Mouse (Mus musculus): ENCODE data around the gene Coq2.
A peak's percentile ranks its signal among the peaks of the same experiment; 100 is the strongest.

Coq2 gene

GRCm38 (mm10) chr5:100674711-100675376 is at the start of gene Coq2:
Gene Coq2 (minus strand): TSS chr5:100675140.
- DNase-seq (ENCODE audit: low spot score), result peak; percentile 74

DNA sequence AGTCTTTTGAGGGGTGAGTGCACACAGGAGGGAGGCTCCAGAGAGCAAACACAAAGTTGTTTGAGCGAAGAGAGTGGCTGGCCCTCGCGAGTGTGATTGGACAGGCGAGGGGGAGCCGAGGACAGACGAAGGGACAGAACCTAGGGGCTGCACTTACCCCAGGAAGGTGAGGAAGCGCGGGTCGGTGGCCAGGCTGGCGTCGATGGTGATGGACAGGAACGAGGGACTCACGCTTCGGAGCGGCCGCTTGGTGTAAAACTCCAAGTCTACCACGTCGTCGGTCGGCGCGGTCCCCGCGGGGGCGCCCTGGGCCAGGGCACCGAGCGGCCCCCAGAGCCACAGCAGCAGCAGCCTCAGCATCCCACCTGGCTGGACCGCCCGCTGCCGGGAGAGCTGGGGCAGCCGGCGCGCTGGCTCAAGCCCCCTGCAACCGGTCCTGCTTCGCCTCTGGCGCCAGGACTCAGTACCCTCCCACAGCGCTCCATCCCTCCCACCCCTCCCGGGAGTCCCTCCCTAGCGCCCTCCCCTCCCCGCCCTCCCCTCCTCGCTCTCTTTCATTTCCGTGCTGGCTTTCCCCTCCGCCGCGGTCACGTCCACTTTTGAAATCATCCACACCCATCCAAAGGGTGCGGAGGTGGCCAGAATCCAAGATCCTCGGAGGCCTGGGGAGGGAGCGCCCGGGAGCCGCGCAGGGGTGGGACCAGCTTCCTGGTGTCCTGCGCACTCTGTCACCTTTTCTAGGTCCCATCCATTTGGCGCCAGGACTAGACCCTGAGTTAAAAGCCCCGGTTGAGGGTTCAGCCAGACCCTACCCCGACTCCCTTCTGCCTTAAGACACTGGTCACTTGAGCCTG is 44.5 kb upstream of the Coq2 start, which contains the start of gene Hpse:
TSS of gene Hpse (minus strand) at position 482 of the 854 bp plus-strand sequence.
- DNase-seq (ENCODE audit: low spot score), result peak; percentile 25

DNA sequence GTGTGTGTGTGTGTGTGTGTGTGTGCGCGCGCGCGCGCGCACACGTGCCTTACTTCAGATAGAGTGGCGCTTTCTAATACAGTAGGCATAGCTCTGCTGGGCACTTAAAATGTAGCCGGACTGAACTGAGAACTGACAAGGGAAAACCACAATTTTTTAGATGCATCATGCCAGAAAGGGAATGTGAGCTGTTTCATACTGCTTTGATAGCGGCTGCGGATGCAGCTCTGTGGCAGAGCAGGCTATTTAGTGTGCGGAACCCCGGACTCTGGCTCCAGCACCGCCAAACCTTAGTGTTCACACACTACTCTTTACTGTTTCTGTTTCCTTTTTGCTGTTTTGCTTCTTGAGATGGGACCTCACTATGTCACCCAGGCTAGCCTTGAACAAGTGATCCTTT is 41.8 kb upstream of the Coq2 start:
- DNase-seq (ENCODE audit: low spot score), result no peak

GRCm38 (mm10) chr5:100711219-100711618 is 36.3 kb upstream of the Coq2 start:
- no peak for DNase-seq (ENCODE audit: low spot score)

DNA sequence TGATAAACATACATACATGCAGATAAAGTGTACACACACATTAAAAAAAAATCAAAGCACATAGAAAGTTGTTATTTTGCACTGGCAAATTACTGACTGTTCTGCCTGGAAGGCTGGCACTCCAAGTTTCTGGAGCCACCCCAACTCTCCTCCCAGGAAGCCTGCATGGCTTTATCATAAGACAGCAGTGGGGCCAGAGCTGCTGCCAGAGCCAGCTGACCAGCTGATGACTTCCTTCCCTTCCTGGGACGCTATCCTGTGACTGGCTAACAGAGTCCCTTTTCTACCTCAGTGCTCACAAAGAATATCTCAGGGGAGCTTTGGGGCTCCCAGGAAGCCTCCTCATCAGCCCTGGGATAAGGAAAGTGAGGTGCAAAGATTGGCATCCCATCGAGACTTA is 35.1 kb upstream of the Coq2 start:
- DNase-seq (ENCODE audit: low spot score), result no peak

- DNase-seq (ENCODE audit: low spot score), result no peak
Measured at GRCm38 (mm10) chr5:100709035-100709434, 34.1 kb upstream of the Coq2 start.

DNA sequence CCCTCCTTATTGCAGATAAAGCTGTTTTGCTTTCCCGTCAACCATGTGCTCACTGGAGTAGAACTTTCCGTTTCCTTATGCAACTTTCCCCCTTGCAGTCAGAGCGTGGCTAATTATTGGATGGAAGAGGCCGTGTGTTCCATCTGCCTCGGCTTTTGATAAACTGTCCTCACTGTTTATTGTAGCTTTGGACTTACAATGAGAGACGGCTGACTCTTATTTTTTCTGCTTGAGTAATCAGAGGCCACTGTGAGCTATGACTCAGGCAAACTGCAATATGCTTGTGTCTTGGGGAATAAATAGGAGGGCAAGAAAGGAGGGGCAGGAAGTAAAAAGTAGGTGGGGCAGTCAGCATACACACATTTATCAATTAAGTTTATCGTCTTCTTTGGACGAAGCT is 31.7 kb upstream of the Coq2 start:
- DNase-seq (ENCODE audit: low spot score), result no peak

DNA sequence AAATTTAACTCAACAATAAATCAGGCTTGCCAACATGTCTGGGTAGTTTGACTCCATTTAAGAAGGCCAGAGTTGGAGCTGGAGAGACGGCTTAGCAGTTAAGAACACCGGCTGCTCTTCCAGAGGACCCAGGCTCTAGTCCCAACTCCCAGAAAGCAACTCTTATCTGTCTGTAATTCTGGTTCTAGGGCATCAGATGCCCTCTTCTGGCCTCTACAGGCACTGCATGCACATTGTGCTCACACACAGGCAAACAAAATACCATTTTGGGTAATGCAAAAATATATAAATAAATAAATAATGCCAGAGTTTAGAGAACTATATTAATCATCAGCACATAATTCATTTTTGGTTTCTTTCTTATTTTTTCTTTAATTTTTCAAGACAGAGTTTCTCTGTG is 29.3 kb upstream of the Coq2 start:
- DNase-seq (ENCODE audit: low spot score), result no peak

DNA sequence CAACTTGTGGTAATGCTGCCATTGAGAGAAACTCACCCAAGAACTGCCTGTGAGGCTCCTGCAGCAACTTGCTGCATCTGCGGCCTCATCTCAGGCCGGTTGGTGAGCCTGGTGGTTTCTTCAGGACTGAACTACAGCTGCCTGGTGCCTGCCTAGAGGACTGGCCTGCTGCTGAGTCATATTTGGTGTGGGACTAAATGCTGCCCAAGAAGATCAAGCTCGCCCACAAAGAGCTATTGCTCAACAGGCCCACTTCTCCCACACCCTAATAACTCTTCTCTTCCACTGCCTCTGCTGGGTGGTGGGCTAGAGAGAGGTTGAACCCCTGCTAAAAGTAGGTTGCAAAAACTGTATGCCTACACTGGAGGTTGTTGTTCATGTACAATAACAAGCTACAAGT is 27.4 kb upstream of the Coq2 start:
- DNase-seq (ENCODE audit: low spot score), result no peak

DNA sequence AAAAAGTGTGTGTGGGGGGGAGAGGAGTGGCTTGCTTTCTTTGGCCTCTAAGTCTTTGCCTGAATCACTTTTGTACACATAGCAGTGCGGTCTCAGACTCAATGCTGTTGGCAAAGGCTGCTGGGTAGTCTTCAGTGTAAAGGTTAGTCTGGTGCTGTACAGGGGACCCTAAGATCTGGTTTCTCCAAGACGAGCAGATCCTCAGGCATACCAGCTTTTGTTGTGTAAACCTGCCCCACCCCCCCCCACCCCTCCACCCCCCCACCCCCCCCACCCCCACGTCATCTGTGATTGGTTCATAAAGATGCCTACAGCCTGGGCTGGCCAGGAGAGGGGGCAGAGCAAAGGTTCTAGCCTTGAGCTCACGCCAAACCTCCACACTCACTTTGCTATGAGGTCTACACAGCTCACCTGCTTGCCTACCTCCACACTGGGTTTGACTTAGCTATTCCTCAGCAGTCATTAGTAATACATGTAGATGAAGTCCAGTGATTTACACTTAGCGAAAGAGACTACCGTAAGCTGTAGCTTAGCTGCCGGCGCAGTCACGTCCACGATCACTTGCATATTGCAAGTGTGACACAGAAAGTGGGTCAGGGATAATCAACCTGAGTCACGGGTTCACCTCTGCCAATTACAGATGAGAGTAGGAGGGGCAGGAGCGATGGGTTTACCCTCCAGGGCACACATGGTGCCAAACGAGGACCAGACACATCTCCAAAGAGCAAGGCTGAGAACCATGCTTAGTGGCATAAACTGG is 26.1 kb upstream of the Coq2 start:
- DNase-seq (ENCODE audit: low spot score), result no peak

DNA sequence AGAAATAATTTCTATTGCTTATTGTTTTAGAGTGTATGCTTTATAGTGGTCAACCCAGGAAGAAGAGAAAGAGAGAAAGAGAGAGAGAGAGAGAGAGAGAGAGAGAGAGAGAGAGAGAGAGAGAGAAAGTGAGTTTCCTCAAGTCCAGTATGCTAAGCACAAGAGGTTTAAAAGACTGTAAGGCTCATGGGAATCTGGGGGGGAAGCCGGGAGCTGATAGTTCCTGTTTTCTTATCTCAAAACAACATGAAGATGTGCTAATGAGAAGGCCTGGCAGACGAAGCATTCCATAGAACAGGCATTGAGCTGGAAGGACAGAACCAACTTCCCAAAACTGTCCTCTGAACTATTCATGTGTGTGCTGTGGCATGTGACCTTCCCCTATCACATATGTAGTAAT is 22.9 kb upstream of the Coq2 start:
- no peak for DNase-seq (ENCODE audit: low spot score)

DNA sequence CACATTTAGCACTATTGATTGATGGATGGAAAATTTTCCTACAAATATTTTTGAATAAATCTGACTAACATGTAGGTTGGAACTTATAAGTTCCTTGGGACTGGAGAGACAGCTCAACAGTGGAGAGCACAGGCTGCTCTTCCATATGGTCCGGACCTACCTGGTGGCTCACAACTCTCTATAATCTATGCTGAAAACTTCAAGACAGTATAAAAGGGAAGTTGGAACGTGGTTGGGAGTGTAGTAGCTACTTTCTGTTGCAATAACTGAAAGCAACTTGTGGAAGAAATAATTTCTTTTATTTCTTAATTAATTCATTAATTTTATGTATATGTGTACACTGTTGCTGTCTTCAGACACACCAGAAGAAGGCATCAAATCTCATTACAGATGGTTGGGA is 22.5 kb upstream of the Coq2 start:
- DNase-seq (ENCODE audit: low spot score), result no peak

DNA sequence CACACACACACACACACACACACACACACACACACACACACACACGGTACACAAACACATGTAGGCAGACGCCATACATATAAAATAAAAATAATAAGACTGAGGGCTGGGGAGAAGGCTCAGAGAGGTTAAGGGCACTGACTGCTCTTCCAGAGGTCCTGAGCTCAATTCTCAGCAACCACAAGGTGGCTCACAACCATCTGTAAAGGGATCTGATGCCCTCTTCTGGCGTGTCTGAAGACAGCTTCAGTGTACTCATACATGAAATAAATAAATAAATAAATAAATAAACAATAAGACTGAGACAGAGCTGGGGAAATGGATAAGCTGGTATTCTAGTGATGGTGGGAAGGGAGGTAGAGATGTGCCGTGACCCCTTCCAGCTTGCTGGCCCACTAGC is 10.7 kb upstream of the Coq2 start:
- no peak for DNase-seq (ENCODE audit: low spot score)

DNA sequence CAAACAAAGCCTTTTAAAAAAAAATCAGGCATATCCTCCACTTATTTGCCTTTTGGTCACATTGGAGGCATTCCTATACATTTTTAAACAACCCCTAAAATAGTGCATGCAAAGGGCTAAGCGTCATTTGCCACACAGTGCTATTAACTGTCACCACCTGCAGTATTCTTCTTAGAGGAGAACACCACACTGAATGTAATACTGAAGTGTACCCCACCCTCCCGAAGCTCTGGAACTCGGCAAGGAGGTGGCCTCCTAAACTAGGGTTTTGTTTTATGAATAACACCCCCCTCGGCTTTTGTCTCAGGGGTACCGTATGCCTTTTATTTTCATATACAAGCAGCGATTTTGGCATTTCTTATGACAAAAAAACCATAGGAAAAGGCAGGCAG is 5.6 kb upstream of the Coq2 start:
- no peak for DNase-seq (ENCODE audit: low spot score)

GRCm38 (mm10) chr5:100679911-100680541 is 5.1 kb upstream of the Coq2 start:
- no peak for DNase-seq (ENCODE audit: low spot score)

DNA sequence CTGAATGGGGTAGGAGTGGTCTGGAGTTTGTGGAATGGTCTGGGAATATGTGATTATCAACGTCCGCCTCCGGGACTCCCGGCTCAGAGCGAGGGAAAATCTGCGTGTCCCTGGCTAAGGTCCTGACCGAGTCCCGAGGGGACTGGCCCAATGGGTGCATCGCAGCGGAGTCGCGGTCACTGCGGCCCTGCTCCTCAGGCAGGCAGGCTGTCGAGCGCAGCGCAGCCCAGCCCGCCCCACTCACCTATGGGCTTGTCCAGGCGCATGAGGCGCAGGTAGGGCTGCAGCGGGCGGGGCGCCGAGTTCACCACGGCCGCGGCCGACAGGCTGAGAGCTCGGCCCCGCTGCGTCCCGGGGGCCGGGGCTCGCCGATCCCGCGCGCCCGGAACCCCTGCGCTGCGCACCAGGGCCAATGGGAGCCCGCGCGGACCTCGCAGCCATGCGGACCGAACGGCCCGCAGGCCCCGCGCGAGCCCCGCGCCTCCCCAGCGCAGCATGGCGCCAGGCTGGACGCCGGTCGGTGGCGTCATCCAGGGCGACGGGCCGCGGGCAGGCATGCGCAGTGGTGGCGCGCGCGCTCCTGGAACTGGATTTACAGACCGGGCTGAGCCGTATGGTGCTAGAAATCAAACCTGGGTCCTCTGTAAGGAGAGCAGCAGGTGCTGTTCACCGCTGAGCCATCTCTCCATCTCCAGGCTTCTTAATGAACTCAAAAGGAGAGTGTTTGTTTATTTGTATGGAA is 1.0 kb downstream of the Coq2 start:
- DNase-seq (ENCODE audit: low spot score), result peak; percentile 87

DNA sequence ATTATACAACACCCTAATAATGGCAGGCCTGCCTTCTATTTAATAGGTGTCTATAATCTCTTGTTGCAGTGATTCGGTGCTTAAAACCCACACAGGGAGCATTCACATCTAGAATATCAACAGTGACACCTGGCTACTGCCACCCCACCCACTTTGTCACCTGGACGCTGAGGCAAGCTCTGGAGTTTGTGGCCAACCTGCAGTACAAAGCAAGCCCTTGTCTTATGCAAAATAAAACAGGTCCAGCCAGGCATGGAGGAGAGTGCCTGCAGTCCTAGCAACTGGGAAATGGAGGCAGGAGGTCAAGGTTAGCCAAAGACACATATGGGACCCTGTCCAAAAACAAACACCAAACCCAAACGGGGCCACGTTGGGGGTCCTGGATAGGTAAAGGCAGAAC is 2.5 kb downstream of the Coq2 start:
- no peak for DNase-seq (ENCODE audit: low spot score)

GRCm38 (mm10) chr5:100671897-100672296 is 3.0 kb downstream of the Coq2 start:
- no peak for DNase-seq (ENCODE audit: low spot score)

- peak; percentile 31 for DNase-seq (ENCODE audit: low spot score)
Measured at GRCm38 (mm10) chr5:100671398-100671797, 3.5 kb downstream of the Coq2 start.

DNA sequence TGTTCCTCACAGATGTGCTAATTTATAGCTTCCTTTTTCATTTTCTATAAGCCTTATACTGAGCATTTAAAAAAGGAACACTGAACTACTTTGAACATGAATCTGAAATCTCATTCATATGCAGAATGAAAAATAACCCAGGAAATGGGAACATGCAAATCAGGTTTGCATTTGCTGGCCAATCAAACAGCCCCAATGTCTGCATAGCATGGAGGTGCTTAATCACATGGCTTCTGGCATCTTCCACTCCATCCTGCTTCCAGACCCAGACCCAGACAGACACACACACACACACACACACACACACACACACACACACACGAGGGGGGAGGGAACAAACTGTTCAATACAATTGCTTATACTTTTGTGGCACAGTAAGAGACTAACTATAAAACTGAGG is 8.0 kb downstream of the Coq2 start:
- DNase-seq (ENCODE audit: low spot score), result no peak

DNA sequence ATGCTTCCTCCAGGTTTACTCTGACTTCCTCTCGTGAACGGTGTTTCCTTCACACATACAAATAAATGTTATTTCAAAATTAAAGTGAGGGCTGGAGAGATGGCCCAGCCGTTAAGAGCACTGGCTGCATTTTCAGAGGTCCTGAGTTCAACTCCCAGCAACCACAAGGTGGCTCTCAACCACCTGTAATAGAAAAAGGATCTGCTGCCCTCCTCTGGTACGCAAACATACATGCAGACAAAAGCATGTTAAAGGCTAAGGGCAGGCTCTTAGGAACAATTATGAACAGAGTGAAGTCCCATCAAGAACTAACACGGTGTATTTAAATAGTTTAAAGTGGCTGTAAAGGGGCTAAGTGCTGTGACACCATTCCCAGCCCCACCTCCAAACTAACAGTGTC is 11.1 kb downstream of the Coq2 start:
- DNase-seq (ENCODE audit: low spot score), result no peak

DNA sequence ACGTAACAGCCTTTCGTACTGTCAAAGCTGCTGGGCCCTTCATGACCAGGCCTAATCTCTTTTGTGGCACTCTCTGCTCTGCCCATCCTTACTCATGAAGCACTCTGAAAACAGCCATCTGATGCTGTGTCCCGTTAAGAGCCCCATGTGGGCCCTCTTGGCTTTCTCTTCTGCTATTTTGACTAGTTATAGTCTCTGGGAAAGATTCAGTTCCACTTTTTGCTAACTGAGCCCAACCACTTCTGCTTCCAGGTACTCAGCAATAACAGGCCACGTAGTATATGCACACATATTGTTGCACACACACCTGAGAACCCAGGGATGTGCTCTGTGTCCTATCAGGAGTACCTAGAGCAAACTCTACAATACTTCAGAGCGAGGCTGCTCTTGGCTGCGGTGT is 11.9 kb downstream of the Coq2 start:
- DNase-seq (ENCODE audit: low spot score), result no peak
